10 mouse cellular contexts compared by ENCODE assay signal in genomic region chr16:42102635-42103034, GRCm38 (mm10).
DNase-seq lines count a peak whose midpoint lies in the region.
"Had no signal": no experiment of that assay in that cellular context is flagged by ENCODE, and none has a peak within 500 bp of the region (broad histone marks: within the 10 kb centered on the region; RNA-seq: fewer than 3 reads in every experiment).

No protein-coding gene starts in this region.

- DNase-seq in layer of hippocampus, adult 11-12 months (ENCODE audit: low spot score) = peak; percentile 21
- DNase-seq in layer of hippocampus, postnatal 25 days (ENCODE audit: extremely low spot score in 1 of 2, low spot score in 1 of 2) = no peak
- DNase-seq in cerebellum, adult 18-20 months = peak; percentile 37 to 57
- peak; percentile 9 to 34 for DNase-seq in cerebellum, postnatal 36 days
- peak; percentile 15 to 22 for DNase-seq in layer of hippocampus, postnatal 36 days
- no peak for DNase-seq in adipocyte (ENCODE audit: low spot score)
- DNase-seq in thymus, postnatal 0 days (ENCODE audit: low spot score) = no peak
- DNase-seq: heart, adult 11 months; kidney, adult 2 months; liver, postnatal 0 days had no signal

Comparison
In these comparisons a context has a peak if more than half of its experiments do, and no peak if none do; other contexts are left out.
1. DNase-seq: peak in layer of hippocampus, adult 11-12 months (single experiment), cerebellum, adult 18-20 months (2 of 2), cerebellum, postnatal 36 days (2 of 2) and layer of hippocampus, postnatal 36 days (2 of 2); none in layer of hippocampus, postnatal 25 days (0 of 2), adipocyte (single experiment) and thymus, postnatal 0 days (single experiment).